Comparison of ENCODE assay signal across 8 mouse cellular contexts in the genomic region with DNA sequence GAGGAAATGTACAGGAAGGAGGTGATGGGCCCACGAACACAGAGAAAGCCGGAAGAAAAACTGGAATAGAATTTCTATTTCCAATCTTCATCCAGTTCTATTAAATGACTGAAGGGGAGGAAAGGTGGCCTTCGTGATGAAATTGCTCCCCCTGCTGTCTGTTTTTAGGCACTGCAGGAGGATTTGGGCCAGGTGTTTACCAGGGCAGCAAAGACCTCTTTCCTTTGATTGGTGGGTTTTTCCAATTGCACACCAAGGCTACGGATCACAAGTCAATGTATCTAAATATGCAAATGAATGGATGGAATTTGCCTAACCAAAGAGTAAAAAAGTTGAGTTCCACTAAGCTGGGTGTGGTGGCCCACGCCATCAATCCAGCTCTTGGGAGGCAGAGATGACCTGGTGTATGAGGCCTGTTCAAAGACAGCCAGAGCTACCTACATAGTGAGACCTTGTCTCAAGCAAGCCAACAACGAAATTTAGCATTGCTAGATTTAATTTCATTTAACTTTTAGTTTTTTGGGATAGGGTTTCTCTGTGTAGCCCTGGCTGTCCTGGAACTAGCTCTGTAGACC. TPM values are rescaled to one million over a fixed set of nuclear protein-coding genes. Genes with fewer than 3 reads are reported as not detected.
A peak's percentile ranks its signal among the peaks of the same experiment; 100 is the strongest.
DNase-seq lines count a peak whose midpoint lies in the region; ATAC-seq and TF ChIP-seq lines count a peak whose summit lies in the region.

No protein-coding gene starts in this region.

- intact Hi-C loops in left cerebral cortex, postnatal 36 days (cut with DNase I) = loop anchor here (1.0 to 10.0 kb wide), 3 partner anchors 80 to 117 kb away; no protein-coding TSS in a partner anchor

- no peak overlapping the region for H3K9ac ChIP-seq in midbrain, embryonic 13.5 days (replicated peaks)
- no peak overlapping the region for H3K9ac ChIP-seq in embryonic facial prominence, embryonic 14.5 days (ENCODE audit: low read depth, low read length)
- H3K9ac ChIP-seq in hindbrain, embryonic 14.5 days = no peak overlapping the region
- H3K9ac ChIP-seq in neural tube, embryonic 11.5 days (ENCODE audit: low read length) = no peak overlapping the region

- DNase-seq in midbrain, embryonic 10.5 days (ENCODE audit: low spot score) = peak; percentile 64
- peak; percentile 22 for DNase-seq in embryonic facial prominence, embryonic 14.5 days (ENCODE audit: low spot score)
- DNase-seq in hindbrain, embryonic 14.5 days (ENCODE audit: low spot score) = peak; percentile 85
- peak; percentile 49 to 53 for DNase-seq in left cerebral cortex, postnatal 36 days (ENCODE audit: low spot score in 2 of 2)
- peak; percentile 72 for DNase-seq in neural tube, embryonic 11.5 days (ENCODE audit: low spot score)
- DNase-seq in thymus, adult 2 months = peak; percentile 64

- TF ChIP-seq POLR2A in bone marrow macrophage, adult 2 months (IDR thresholded peaks at IDR 0.05; ENCODE audit: borderline replicate concordance, low read depth, low read length) = no peak
- no peak for TF ChIP-seq POLR2A in thymus, adult 2 months (IDR thresholded peaks at IDR 0.05; ENCODE audit: control insufficient read depth, extremely low read depth, insufficient read depth, low read length, poor library complexity)

- H3K27ac ChIP-seq in midbrain, embryonic 10.5 days (replicated peaks) = no peak overlapping the region
- no peak overlapping the region for H3K27ac ChIP-seq in midbrain, embryonic 13.5 days
- no peak overlapping the region for H3K27ac ChIP-seq in bone marrow macrophage, adult 2 months (ENCODE audit: insufficient read depth, low read depth, low read length)
- no peak overlapping the region for H3K27ac ChIP-seq in embryonic facial prominence, embryonic 14.5 days (replicated peaks; ENCODE audit: low read depth, low read length)
- H3K27ac ChIP-seq in hindbrain, embryonic 14.5 days = no peak overlapping the region
- H3K27ac ChIP-seq in neural tube, embryonic 11.5 days (ENCODE audit: low read depth, low read length) = no peak overlapping the region
- H3K27ac ChIP-seq in thymus, adult 2 months (ENCODE audit: control insufficient read depth, insufficient read depth, low read length) = no peak overlapping the region

- peak; percentile 75 for TF ChIP-seq CTCF in bone marrow macrophage, adult 2 months (IDR thresholded peaks at IDR 0.05; ENCODE audit: low read depth, low read length)
- TF ChIP-seq CTCF in thymus, adult 2 months (IDR thresholded peaks at IDR 0.05; ENCODE audit: borderline replicate concordance, control insufficient read depth, extremely low read depth, insufficient read depth, low read length, poor library complexity) = no peak

- ATAC-seq in midbrain, embryonic 13.5 days = no peak
- no peak for ATAC-seq in embryonic facial prominence, embryonic 14.5 days (ENCODE audit: low read depth)
- no peak; the same call in 1 of the 2 replicates for ATAC-seq in hindbrain, embryonic 14.5 days (ENCODE audit: low FRiP score)
- ATAC-seq in neural tube, embryonic 11.5 days (ENCODE audit: insufficient read depth, low FRiP score, low TSS enrichment) = no peak

- H3K4me2 ChIP-seq in midbrain, embryonic 13.5 days (replicated peaks) = no peak overlapping the region
- H3K4me2 ChIP-seq in embryonic facial prominence, embryonic 14.5 days (ENCODE audit: low read depth, low read length) = no peak overlapping the region
- H3K4me2 ChIP-seq in hindbrain, embryonic 14.5 days (replicated peaks) = no peak overlapping the region
- no peak overlapping the region for H3K4me2 ChIP-seq in neural tube, embryonic 11.5 days (ENCODE audit: low read depth)

- no peaks in the 10 kb centered on the region for H3K36me3 ChIP-seq in midbrain, embryonic 10.5 days
- H3K36me3 ChIP-seq in midbrain, embryonic 13.5 days = no peaks in the 10 kb centered on the region; the same call in 1 of the 2 replicates
- H3K36me3 ChIP-seq in embryonic facial prominence, embryonic 14.5 days (ENCODE audit: control insufficient read depth, insufficient read depth, low read length) = no peaks in the 10 kb centered on the region
- no peaks in the 10 kb centered on the region for H3K36me3 ChIP-seq in hindbrain, embryonic 14.5 days (replicated peaks; ENCODE audit: control insufficient read depth, insufficient read depth)
- H3K36me3 ChIP-seq in neural tube, embryonic 11.5 days (ENCODE audit: control insufficient read depth, insufficient read depth, low read length) = no peaks in the 10 kb centered on the region
- H3K36me3 ChIP-seq in thymus, adult 2 months (ENCODE audit: control insufficient read depth, insufficient read depth, low read length) = no peaks in the 10 kb centered on the region

- 28% methylated on average over 6 of the region's 6 CpGs for WGBS in midbrain, embryonic 10.5 days
- 20% methylated on average over 6 of the region's 6 CpGs for WGBS in midbrain, embryonic 13.5 days
- WGBS in embryonic facial prominence, embryonic 14.5 days = 20% methylated on average over 6 of the region's 6 CpGs
- WGBS in hindbrain, embryonic 14.5 days = 22% methylated on average over 6 of the region's 6 CpGs
- 23% methylated on average over 6 of the region's 6 CpGs for WGBS in neural tube, embryonic 11.5 days
- WGBS in thymus, adult 2 months = 21% methylated on average over 6 of the region's 6 CpGs

- H3K27me3 ChIP-seq in midbrain, embryonic 10.5 days (ENCODE audit: low read depth, poor library complexity, severe bottlenecking) = peaks cover 27% of the 10 kb centered on the region
- no peaks in the 10 kb centered on the region for H3K27me3 ChIP-seq in midbrain, embryonic 13.5 days
- H3K27me3 ChIP-seq in embryonic facial prominence, embryonic 14.5 days (replicated peaks; ENCODE audit: control insufficient read depth, insufficient read depth, low read length) = 0 out of 2 replicates have a peak, but pooled peaks cover 4% of the 10 kb centered on the region
- H3K27me3 ChIP-seq in hindbrain, embryonic 14.5 days (ENCODE audit: control insufficient read depth, insufficient read depth, low read length) = no peaks in the 10 kb centered on the region
- H3K27me3 ChIP-seq in neural tube, embryonic 11.5 days (ENCODE audit: control insufficient read depth, insufficient read depth, low read length) = no peaks in the 10 kb centered on the region
- H3K27me3 ChIP-seq in thymus, adult 2 months (ENCODE audit: control insufficient read depth, insufficient read depth, low read length) = no peaks in the 10 kb centered on the region

- no peak overlapping the region for H3K4me3 ChIP-seq in midbrain, embryonic 10.5 days
- no peak overlapping the region for H3K4me3 ChIP-seq in midbrain, embryonic 13.5 days (replicated peaks)
- H3K4me3 ChIP-seq in bone marrow macrophage, adult 2 months (ENCODE audit: insufficient read depth, low read length) = no peak overlapping the region
- no peak overlapping the region for H3K4me3 ChIP-seq in embryonic facial prominence, embryonic 14.5 days (ENCODE audit: low read depth, low read length)
- H3K4me3 ChIP-seq in hindbrain, embryonic 14.5 days (replicated peaks; ENCODE audit: low read length) = no peak overlapping the region
- H3K4me3 ChIP-seq in neural tube, embryonic 11.5 days (ENCODE audit: low read depth, low read length) = no peak overlapping the region
- no peak overlapping the region for H3K4me3 ChIP-seq in thymus, adult 2 months (ENCODE audit: control insufficient read depth, insufficient read depth, low read length)

- H3K4me1 ChIP-seq in midbrain, embryonic 10.5 days = no peaks in the 10 kb centered on the region
- no peaks in the 10 kb centered on the region for H3K4me1 ChIP-seq in midbrain, embryonic 13.5 days (replicated peaks)
- no peaks in the 10 kb centered on the region for H3K4me1 ChIP-seq in bone marrow macrophage, adult 2 months (ENCODE audit: control insufficient read depth, insufficient read depth, low read length)
- H3K4me1 ChIP-seq in embryonic facial prominence, embryonic 14.5 days (ENCODE audit: control insufficient read depth, insufficient read depth, low read length) = no peaks in the 10 kb centered on the region
- H3K4me1 ChIP-seq in hindbrain, embryonic 14.5 days (replicated peaks; ENCODE audit: control insufficient read depth, insufficient read depth, low read length) = no peaks in the 10 kb centered on the region
- H3K4me1 ChIP-seq in neural tube, embryonic 11.5 days (ENCODE audit: control insufficient read depth, insufficient read depth, low read length) = no peaks in the 10 kb centered on the region
- no peaks in the 10 kb centered on the region for H3K4me1 ChIP-seq in thymus, adult 2 months (replicated peaks; ENCODE audit: control insufficient read depth, insufficient read depth, low read length)

- H3K9me3 ChIP-seq in midbrain, embryonic 10.5 days (replicated peaks) = no peaks in the 10 kb centered on the region
- H3K9me3 ChIP-seq in midbrain, embryonic 13.5 days = no peaks in the 10 kb centered on the region
- no peaks in the 10 kb centered on the region for H3K9me3 ChIP-seq in embryonic facial prominence, embryonic 14.5 days (ENCODE audit: control insufficient read depth, low read length)
- no peaks in the 10 kb centered on the region for H3K9me3 ChIP-seq in hindbrain, embryonic 14.5 days (ENCODE audit: control insufficient read depth, low read length)
- no peaks in the 10 kb centered on the region for H3K9me3 ChIP-seq in neural tube, embryonic 11.5 days (ENCODE audit: control insufficient read depth, low read length)

RNA-seq across cellular contexts. Expression of a gene that starts 8.1 kb away (rescaled TPM):
- 0.23 and 0.46 TPM in 2 replicates for polyA plus RNA-seq in midbrain, embryonic 10.5 days (2016; fragmentation: Nextera tagmentation; extraction: Ambion mirVana)
- polyA plus RNA-seq in midbrain, embryonic 13.5 days (2015; fragmentation: Nextera tagmentation; extraction: Ambion mirVana) = 0.58 and 1.1 TPM in 2 replicates
- polyA plus RNA-seq in bone marrow macrophage, adult 2 months (2012; ENCODE audit: insufficient read depth, insufficient read length, missing spikeins) = not detected in 2 replicates
- not detected in 2 replicates for polyA plus RNA-seq in embryonic facial prominence, embryonic 14.5 days (2014; fragmentation: Nextera tagmentation; extraction: Ambion mirVana)
- 0.39 and 0.47 TPM in 2 replicates for polyA plus RNA-seq in hindbrain, embryonic 14.5 days (2014; fragmentation: Nextera tagmentation; extraction: Ambion mirVana)
- not detected for total RNA-seq in left cerebral cortex, postnatal 36 days (2021)
- polyA plus RNA-seq in neural tube, embryonic 11.5 days (2014; fragmentation: Nextera tagmentation; extraction: Ambion mirVana) = not detected in 2 replicates
- not detected in 2 replicates for polyA plus RNA-seq in thymus, adult 2 months (2012; rRNA removed)

RNA-seq across cellular contexts. Expression of a gene that starts 46.4 kb away (rescaled TPM):
- polyA plus RNA-seq in midbrain, embryonic 10.5 days (2016; fragmentation: Nextera tagmentation; extraction: Ambion mirVana) = 2.3 and 4.0 TPM in 2 replicates
- 5.6 and 6.1 TPM in 2 replicates for polyA plus RNA-seq in midbrain, embryonic 13.5 days (2015; fragmentation: Nextera tagmentation; extraction: Ambion mirVana)
- not detected in 2 replicates for polyA plus RNA-seq in bone marrow macrophage, adult 2 months (2012; ENCODE audit: insufficient read depth, insufficient read length, missing spikeins)
- polyA plus RNA-seq in embryonic facial prominence, embryonic 14.5 days (2014; fragmentation: Nextera tagmentation; extraction: Ambion mirVana) = 0.34 and 0.71 TPM in 2 replicates
- polyA plus RNA-seq in hindbrain, embryonic 14.5 days (2014; fragmentation: Nextera tagmentation; extraction: Ambion mirVana) = 3.6 and 3.8 TPM in 2 replicates
- total RNA-seq in left cerebral cortex, postnatal 36 days (2021) = 1 to 10 TPM; 5.4 to 6.2 TPM
- 2.2 and 2.6 TPM in 2 replicates for polyA plus RNA-seq in neural tube, embryonic 11.5 days (2014; fragmentation: Nextera tagmentation; extraction: Ambion mirVana)
- polyA plus RNA-seq in thymus, adult 2 months (2012; rRNA removed) = 0.03 TPM in 1 of 2 replicates, not detected in the other

RNA-seq across cellular contexts. Expression of a gene that starts 46.4 kb away (rescaled TPM):
- 6.2 and 8.4 TPM in 2 replicates for polyA plus RNA-seq in midbrain, embryonic 10.5 days (2016; fragmentation: Nextera tagmentation; extraction: Ambion mirVana)
- polyA plus RNA-seq in midbrain, embryonic 13.5 days (2015; fragmentation: Nextera tagmentation; extraction: Ambion mirVana) = 19.5 and 22.5 TPM in 2 replicates
- not detected in 2 replicates for polyA plus RNA-seq in bone marrow macrophage, adult 2 months (2012; ENCODE audit: insufficient read depth, insufficient read length, missing spikeins)
- polyA plus RNA-seq in embryonic facial prominence, embryonic 14.5 days (2014; fragmentation: Nextera tagmentation; extraction: Ambion mirVana) = 0.46 and 2.0 TPM in 2 replicates
- polyA plus RNA-seq in hindbrain, embryonic 14.5 days (2014; fragmentation: Nextera tagmentation; extraction: Ambion mirVana) = 15.9 and 22.1 TPM in 2 replicates
- total RNA-seq in left cerebral cortex, postnatal 36 days (2021) = 1 to 10 TPM; 6.3 to 6.4 TPM
- polyA plus RNA-seq in neural tube, embryonic 11.5 days (2014; fragmentation: Nextera tagmentation; extraction: Ambion mirVana) = 5.6 and 6.8 TPM in 2 replicates
- polyA plus RNA-seq in thymus, adult 2 months (2012; rRNA removed) = not detected in 2 replicates

Comparison
In these comparisons a context has a peak if more than half of its experiments do, and no peak if none do; other contexts are left out.
1. DNase-seq: peak in every context shown above with its lines; median percentile 85 in hindbrain, embryonic 14.5 days; 72 in neural tube, embryonic 11.5 days; 64 in midbrain, embryonic 10.5 days; 64 in thymus, adult 2 months; 51 in left cerebral cortex, postnatal 36 days; 22 in embryonic facial prominence, embryonic 14.5 days.